Mouse (Mus musculus) hindbrain, embryonic 15.5 days (tissue): ENCODE measurements around the gene Olfr1110. TPM values are rescaled to one million over a fixed set of nuclear protein-coding genes. Genes with fewer than 3 reads are reported as not detected.
"Not testable (repeated sequence)": the region's sequence is repeated elsewhere in the genome, so short reads cannot be mapped to it uniquely, and the experiment has no call there.

ENCODE experiments used
- ATAC-seq: fragments of 200-750 bp; cut with Nextera tagmentation; 2 replicates; pipeline ENCODE4 v1.8.0; 2017; ENCODE audit warnings: low read depth, moderate number of reproducible peaks, moderate TSS enrichment; ENCODE audit not compliant: low FRiP score
- H3K27ac ChIP-seq: fragments of 300-500 bp; sonication (generic); replicated peaks from 2 replicates; pipeline ENCODE4 v1.5.1; 2015; ENCODE audit warnings: mild to moderate bottlenecking, inconsistent platforms
- H3K27me3 ChIP-seq: fragments of 300-500 bp; sonication (generic); 2 replicates; pipeline ENCODE4 v1.6.1; 2015; ENCODE audit warnings: control low read depth, inconsistent platforms
- H3K36me3 ChIP-seq: fragments of 300-500 bp; sonication (generic); 2 replicates; pipeline ENCODE4 v1.6.1; 2015; ENCODE audit warnings: control low read depth, inconsistent platforms
- H3K4me1 ChIP-seq: fragments of 300-500 bp; sonication (generic); replicated peaks from 2 replicates; pipeline ENCODE4 v1.6.1; 2015; ENCODE audit warnings: control low read depth, inconsistent platforms
- H3K4me2 ChIP-seq: fragments of 300-500 bp; sonication (generic); 2 replicates; pipeline ENCODE4 v1.6.1; 2015; ENCODE audit warnings: moderate library complexity, mild to moderate bottlenecking, inconsistent platforms
- H3K4me3 ChIP-seq: fragments of 300-500 bp; sonication (generic); 2 replicates; pipeline ENCODE4 v1.5.1; 2015; ENCODE audit warnings: mild to moderate bottlenecking, inconsistent platforms
- H3K9ac ChIP-seq: fragments of 300-500 bp; sonication (generic); 2 replicates; pipeline ENCODE4 v1.6.1; 2015; ENCODE audit warnings: inconsistent platforms
- H3K9me3 ChIP-seq: fragments of 300-500 bp; sonication (generic); 2 replicates; pipeline ENCODE4 v1.6.1; 2016; ENCODE audit warnings: control low read depth, inconsistent platforms
- WGBS: fragments of 180-500 bp; shearing (Covaris S2); methylation state at CpG from one replicate; pipeline ENCODE4 v1.1.7; 2015; 5-methylcytosine and 5-hydroxymethylcytosine counted together
- polyA plus RNA-seq: library from polyadenylated mRNA; unstranded; fragments of >200 nt; fragmentation: Nextera tagmentation; extraction: Ambion mirVana; gene quantifications from 2 replicates; pipeline ENCODE4 v1.2.1, GENCODE M21; 2015

The Olfr1110 gene
- not detected in 2 replicates for polyA plus RNA-seq

DNA sequence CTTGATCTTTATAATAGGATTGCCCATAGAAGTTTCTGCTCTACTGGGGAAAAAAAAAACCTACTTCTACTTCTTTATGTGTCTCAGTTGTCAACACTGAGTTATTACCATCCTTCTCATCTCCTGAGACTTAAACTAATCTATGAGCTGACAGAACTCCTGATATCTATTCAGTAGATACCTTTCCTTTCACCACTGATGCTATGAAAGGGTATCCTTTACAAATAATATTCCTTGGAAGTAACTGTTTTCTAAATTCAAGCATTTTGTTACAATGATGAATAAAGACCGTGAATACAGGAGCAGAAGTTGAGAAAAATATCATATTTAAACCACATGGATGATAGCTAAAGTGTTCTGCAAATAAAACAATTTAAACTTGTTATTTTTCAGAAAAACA is at the start of gene Olfr1110:
TSS of gene Olfr1110 (minus strand) at position 101 of the 400 bp plus-strand sequence.
- Histone ChIP-seq H3K4me3 (no peak within 1 kb of the TSS), H3K4me1 (no peaks in the 10 kb centered on the region), H3K27ac (no peak within 1 kb of the TSS), H3K9me3 (no peaks in the 10 kb centered on the region), H3K36me3 (no peaks in the 10 kb centered on the region), H3K27me3 (no peaks in the 10 kb centered on the region), H3K4me2 (no peak within 1 kb of the TSS), H3K9ac (no peak within 1 kb of the TSS)
- WGBS: 88% methylated on average over 1 of the region's 1 CpGs
- no peak for ATAC-seq

DNA sequence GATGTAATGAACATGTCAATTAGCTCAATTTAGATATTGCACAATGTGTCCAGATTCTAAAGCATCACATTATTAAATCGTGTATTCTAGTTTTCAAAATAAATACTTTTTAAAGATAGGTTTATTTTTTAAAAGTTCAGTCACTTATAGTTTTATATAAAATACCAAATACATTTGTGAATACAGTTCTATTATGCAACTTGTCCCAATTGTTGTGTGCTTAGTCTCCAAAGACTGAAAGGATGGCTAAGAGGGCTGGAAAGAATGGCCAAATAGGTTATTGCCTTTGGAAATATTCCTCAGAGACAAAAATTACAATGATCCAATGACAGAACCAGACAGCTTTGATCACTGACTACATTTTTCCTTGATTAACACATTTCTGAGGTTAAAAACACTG is 47.4 kb upstream of the Olfr1110 start, which contains the start of gene Olfr1112:
TSS of gene Olfr1112 (plus strand) at position 301 of the 400 bp plus-strand sequence.
- Histone ChIP-seq H3K4me3 (no peak within 1 kb of the TSS), H3K9ac (no peak within 1 kb of the TSS), H3K4me2 (no peak within 1 kb of the TSS), H3K36me3 (no peaks in the 10 kb centered on the region), H3K9me3 (no peaks in the 10 kb centered on the region), H3K4me1 (no peaks in the 10 kb centered on the region), H3K27me3 (no peaks in the 10 kb centered on the region), H3K27ac (no peak within 1 kb of the TSS)
- 95% methylated on average over 1 of the region's 1 CpGs for WGBS
- no peak for ATAC-seq

GRCm38 (mm10) chr2:87167731-87168130 is 27.6 kb upstream of the Olfr1110 start:
- 92% methylated on average over 2 of the region's 2 CpGs for WGBS
- H3K4me3 ChIP-seq, H3K4me1 ChIP-seq, H3K9ac ChIP-seq, H3K9me3 ChIP-seq, H3K27me3 ChIP-seq, H3K36me3 ChIP-seq, H3K4me2 ChIP-seq, ATAC-seq, H3K27ac ChIP-seq: not testable (repeated sequence)

GRCm38 (mm10) chr2:87152524-87152923 is 12.4 kb upstream of the Olfr1110 start, which contains the start of gene Olfr1111:
Gene Olfr1111 (minus strand): TSS chr2:87152624.
- H3K4me1 ChIP-seq: no peaks in the 10 kb centered on the region
- no peaks in the 10 kb centered on the region for H3K36me3 ChIP-seq
- H3K27ac ChIP-seq: no peak within 1 kb of the TSS
- no peak within 1 kb of the TSS for H3K4me2 ChIP-seq
- no peaks in the 10 kb centered on the region for H3K27me3 ChIP-seq
- no peak within 1 kb of the TSS for H3K9ac ChIP-seq
- no peaks in the 10 kb centered on the region for H3K9me3 ChIP-seq
- ATAC-seq: no peak
- no peak within 1 kb of the TSS for H3K4me3 ChIP-seq

GRCm38 (mm10) chr2:87114467-87114866 is 25.6 kb downstream of the Olfr1110 start, which contains the start of gene Olfr259:
Gene Olfr259 (minus strand): TSS chr2:87114567.
- Histone ChIP-seq H3K27me3 (no peaks in the 10 kb centered on the region), H3K27ac (no peak within 1 kb of the TSS), H3K4me3 (no peak within 1 kb of the TSS), H3K36me3 (no peaks in the 10 kb centered on the region), H3K9ac (no peak within 1 kb of the TSS), H3K4me1 (no peaks in the 10 kb centered on the region), H3K9me3 (no peaks in the 10 kb centered on the region), H3K4me2 (no peak within 1 kb of the TSS)
- ATAC-seq: no peak

DNA sequence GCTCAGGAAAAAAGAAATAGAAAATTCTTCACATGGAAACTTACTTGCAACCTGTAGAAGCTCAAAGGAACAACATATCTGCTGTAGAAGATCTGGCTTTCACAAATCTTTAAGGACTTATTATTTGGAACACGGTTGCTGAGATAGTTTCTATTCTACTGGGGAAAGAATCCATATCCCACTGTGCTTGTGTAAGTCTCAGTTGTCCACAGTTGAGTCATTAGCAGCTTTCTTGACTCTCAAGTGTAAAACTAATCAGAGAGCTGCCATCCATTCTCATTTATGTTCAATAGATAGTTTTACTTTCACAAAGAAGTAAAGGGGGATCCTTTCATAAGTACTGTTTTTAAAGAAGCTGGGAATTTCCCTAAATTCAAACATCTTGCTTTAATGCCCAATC is 44.2 kb downstream of the Olfr1110 start, which contains the start of gene Olfr1109:
TSS of gene Olfr1109 (minus strand) at position 101 of the 400 bp plus-strand sequence.
- ATAC-seq: no peak
- Histone ChIP-seq H3K27me3 (no peaks in the 10 kb centered on the region), H3K36me3 (no peaks in the 10 kb centered on the region)

More for the DNA sequence above, 44.2 kb downstream of the Olfr1110 start, which contains the start of gene Olfr1109:
- Histone ChIP-seq H3K9me3 (no peaks in the 10 kb centered on the region), H3K9ac (no peak within 1 kb of the TSS), H3K4me3 (no peak within 1 kb of the TSS), H3K4me1 (no peaks in the 10 kb centered on the region), H3K27ac (no peak within 1 kb of the TSS), H3K4me2 (no peak within 1 kb of the TSS)
- 59% methylated on average over 1 of the region's 1 CpGs for whole genome bisulfite sequencing

Other genes starting within 250 kb of the Olfr1110 start
- gene Olfr1097, start 248.1 kb downstream of the Olfr1110 start, polyA plus RNA-seq: not detected in 2 replicates
- gene Olfr1098, start 215.8 kb downstream of the Olfr1110 start, polyA plus RNA-seq: not detected in 2 replicates
- gene Olfr1099, start 179.6 kb downstream of the Olfr1110 start, polyA plus RNA-seq: not detected in 2 replicates
- gene Olfr1100, start 160.3 kb downstream of the Olfr1110 start, polyA plus RNA-seq: not detected in 2 replicates
- gene Olfr1101, start 149.1 kb downstream of the Olfr1110 start, polyA plus RNA-seq: not detected in 2 replicates
- gene Olfr1102, start 141.9 kb downstream of the Olfr1110 start, polyA plus RNA-seq: not detected in 2 replicates
- gene Olfr1104, start 113.2 kb downstream of the Olfr1110 start, polyA plus RNA-seq: not detected in 2 replicates
- gene Olfr1105, start 103.8 kb downstream of the Olfr1110 start, polyA plus RNA-seq: not detected in 2 replicates
- gene Olfr1106, start 88.0 kb downstream of the Olfr1110 start, polyA plus RNA-seq: not detected in 2 replicates
- gene Olfr1107, start 64.5 kb downstream of the Olfr1110 start, polyA plus RNA-seq: not detected in 2 replicates
- gene Olfr1109, start 44.3 kb downstream of the Olfr1110 start, polyA plus RNA-seq: not detected in 2 replicates
- gene Olfr259, start 25.7 kb downstream of the Olfr1110 start, polyA plus RNA-seq: not detected in 2 replicates
- gene Olfr1111, start 12.3 kb upstream of the Olfr1110 start, polyA plus RNA-seq: not detected in 2 replicates
- not detected in 2 replicates for gene Olfr1112, start 47.5 kb upstream of the Olfr1110 start, polyA plus RNA-seq
- gene Olfr1113, start 68.7 kb upstream of the Olfr1110 start, polyA plus RNA-seq: not detected in 2 replicates
- not detected in 2 replicates for gene Olfr1115, start 107.7 kb upstream of the Olfr1110 start, polyA plus RNA-seq
- not detected in 2 replicates for gene Olfr1116, start 127.2 kb upstream of the Olfr1110 start, polyA plus RNA-seq
- gene Olfr1118, start 167.3 kb upstream of the Olfr1110 start, polyA plus RNA-seq: not detected in 2 replicates
- gene Olfr1120, start 214.5 kb upstream of the Olfr1110 start, polyA plus RNA-seq: not detected in 2 replicates
- not detected in 2 replicates for gene Olfr1121, start 229.6 kb upstream of the Olfr1110 start, polyA plus RNA-seq
- gene Olfr1122, start 245.5 kb upstream of the Olfr1110 start, polyA plus RNA-seq: not detected in 2 replicates